Mouse (Mus musculus) right cerebral cortex, adult 2 months (tissue): ENCODE results near the gene Adamtsl5.
A peak's percentile ranks its signal among the peaks of the same experiment; 100 is the strongest.

ENCODE experiments used
- DNase-seq, 2 experiments: peaks; one replicate each; pipeline ENCODE4 v3.0.0; 2021 to 2022; ENCODE audit warnings: low spot score in 2 of 2

The Adamtsl5 gene

DNA sequence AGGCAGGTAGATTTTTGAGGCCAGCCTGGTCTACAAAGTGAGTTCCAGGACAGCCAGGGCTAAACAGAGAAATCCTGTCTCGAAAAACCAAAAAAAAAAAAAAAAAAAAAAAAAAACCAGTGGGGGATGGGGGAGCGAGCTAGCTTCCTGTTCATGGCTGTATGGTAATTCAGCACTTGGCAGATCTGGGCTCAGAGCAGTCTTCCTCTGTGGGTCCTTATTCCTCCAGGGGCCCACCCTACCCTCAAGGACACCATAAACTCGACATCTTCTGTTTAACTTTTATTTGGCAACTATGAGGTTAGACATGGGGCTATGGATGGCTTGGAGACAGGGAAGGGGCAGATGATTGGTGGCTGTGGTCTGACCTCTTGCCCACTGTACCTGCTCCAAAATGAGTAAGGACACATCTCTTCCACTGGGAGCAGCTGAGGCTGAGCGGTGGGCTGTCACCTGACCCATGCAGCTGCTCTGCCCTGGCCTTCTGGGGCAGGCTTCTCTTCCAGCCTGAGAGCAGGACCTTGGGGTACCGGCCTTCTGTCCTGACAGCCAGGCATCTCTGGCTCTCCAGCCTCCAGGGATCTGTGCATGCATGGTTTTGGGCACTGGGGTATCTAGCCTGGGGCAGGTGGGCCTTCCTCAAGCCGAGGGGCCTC lies 27.1 kb downstream of the Adamtsl5 start:
- DNase-seq, result no peak

DNA sequence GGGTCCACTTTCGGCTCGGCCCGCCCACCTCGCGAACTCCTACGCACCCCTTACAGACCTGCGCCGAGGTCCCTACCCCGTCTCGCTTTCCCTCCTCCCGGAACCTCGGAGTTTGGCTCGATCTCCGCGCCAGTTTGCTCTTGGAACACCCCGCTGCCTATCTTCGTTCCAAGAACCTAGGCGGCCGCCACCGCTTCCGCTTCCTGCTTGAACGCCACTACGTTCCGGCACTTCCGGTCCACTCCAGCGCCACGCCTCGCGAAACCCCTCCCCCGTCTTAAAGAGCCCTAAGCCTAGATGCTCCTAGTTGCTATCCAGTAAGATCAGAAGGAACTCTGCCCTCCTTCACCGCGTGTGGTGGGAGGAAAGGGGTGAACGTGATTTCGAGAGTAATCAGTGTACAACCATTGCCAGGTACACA lies 27.9 kb downstream of the Adamtsl5 start, which contains the start of gene 2310011J03Rik:
Gene 2310011J03Rik, minus strand, starts transcription at position 198 of the 421 bp plus-strand sequence.
- DNase-seq, result peak; percentile 94

- DNase-seq, result no peak
These were observed 31.2 kb downstream of the Adamtsl5 start for GRCm38 (mm10) chr10:80317011-80317410.

- no peak for DNase-seq
These were observed 31.8 kb downstream of the Adamtsl5 start for GRCm38 (mm10) chr10:80316359-80316781.

- peak in 1 of 2 experiments; percentile 5 for DNase-seq
These were observed 32.9 kb downstream of the Adamtsl5 start for GRCm38 (mm10) chr10:80315315-80315714.

GRCm38 (mm10) chr10:80314494-80315001 lies 33.7 kb downstream of the Adamtsl5 start:
- peak in 1 of 2 experiments; percentile 2 for DNase-seq

GRCm38 (mm10) chr10:80313627-80314201 lies 34.5 kb downstream of the Adamtsl5 start:
- peak in 1 of 2 experiments; percentile 12 for DNase-seq

DNA sequence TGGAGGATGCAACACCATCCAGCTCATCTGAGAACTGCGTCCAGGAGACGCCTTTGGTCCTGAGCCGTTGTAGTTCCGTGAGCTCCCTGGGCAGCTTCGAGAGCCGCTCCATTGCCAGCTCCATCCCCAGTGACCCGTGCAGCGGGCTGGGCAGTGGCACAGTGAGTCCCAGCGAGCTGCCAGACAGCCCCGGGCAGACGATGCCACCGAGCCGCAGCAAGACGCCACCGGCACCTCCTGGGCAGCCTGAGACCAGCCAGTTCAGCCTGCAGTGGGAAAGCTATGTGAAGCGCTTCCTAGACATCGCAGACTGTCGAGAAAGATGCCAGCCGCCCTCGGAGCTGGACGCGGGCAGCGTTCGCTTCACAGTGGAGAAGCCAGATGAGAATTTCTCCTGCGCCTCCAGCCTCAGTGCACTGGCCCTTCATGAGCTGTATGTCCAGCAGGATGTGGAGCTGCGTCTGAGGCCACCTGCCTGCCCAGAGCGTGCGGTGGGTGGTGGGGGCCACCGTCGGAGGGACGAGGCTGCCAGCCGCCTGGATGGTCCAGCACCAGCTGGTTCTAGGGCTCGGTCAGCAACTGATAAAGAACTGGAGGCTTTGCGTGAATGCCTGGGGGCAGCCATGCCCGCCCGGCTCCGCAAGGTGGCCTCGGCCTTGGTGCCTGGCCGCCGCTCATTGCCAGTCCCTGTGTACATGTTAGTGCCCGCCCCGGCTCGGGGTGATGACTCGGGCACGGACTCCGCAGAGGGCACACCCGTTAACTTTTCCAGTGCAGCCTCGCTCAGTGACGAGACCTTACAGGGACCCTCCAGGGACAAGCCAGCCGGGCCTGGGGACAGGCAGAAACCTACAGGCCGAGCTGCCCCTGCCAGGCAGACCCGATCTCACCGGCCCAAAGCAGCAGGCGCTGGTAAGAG lies 35.4 kb downstream of the Adamtsl5 start:
- no peak for DNase-seq

DNA sequence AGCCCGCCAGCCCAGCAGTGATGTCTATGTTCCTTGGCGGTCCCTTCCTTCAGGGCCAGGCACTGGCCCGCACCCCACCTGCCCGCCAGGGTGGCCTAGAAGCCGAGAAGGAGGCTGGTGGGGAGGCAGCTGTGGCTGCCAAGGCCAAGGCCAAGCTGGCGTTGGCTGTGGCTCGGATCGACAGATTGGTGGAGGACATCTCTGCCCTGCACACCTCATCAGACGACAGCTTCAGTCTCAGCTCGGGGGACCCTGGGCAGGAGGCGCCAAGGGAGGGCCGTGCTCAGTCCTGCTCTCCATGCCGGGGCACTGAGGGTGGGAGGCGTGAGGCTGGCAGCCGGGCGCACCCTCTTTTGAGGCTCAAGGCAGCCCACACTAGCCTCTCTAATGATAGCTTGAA lies 36.7 kb downstream of the Adamtsl5 start:
- no peak for DNase-seq

DNA sequence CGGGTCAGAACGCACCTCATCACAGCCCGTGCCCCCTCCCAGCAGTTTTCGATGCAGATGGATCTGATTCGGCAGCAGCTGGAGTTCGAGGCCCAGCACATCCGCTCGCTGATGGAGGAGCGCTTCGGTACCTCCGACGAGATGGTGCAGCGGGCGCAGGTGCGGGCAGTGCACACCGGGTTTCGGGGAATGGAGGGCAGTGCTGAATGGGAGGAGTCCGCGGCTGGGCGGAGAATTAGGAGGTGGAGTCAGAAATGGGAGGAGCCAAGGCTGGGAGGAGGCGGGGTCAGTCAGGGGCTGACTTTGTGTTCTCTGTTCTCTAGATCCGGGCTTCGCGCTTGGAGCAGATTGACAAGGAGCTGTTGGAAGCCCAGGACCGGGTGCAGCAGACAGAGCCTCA lies 43.4 kb downstream of the Adamtsl5 start:
- no peak for DNase-seq

DNA sequence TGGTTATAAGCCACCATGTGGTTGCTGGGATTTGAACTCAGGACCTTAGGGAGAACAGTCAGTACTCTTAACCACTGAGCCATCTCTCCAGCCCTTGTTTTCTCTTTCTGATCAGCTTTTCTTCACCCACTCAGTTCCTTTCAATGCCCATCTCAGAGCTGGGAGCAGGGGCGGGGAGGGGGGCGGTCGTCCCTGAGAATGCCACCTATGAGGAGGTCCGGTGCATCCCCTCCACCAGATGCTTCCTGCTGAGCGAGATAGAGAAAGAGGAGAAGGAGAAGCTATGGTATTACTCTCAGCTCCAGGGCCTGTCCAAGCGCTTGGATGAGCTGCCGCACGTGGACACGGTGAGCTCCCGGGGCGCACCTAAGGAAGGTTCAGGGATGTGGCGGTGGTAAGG lies 43.8 kb downstream of the Adamtsl5 start:
- no peak for DNase-seq

DNA sequence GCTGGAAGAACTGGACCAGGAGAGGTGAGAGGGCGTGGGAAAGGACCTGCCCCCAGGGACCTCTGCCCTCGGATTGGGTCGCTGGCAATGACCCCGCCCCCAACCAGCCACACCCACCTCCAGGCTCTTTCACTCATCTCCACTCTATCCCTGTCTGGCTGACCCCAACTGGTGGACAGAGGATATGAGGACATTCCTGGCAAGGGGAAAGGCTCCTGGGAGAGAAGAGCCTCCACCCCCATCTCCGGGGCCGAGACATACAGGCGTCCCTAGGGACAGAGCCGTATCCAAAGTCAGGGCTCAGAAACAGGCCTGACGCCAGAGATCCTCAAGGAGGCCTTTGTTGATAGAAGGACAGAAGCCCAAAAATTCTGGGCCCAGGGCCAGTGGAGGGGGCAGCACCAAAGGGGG lies 45.7 kb downstream of the Adamtsl5 start:
- DNase-seq, result no peak

- no peak for DNase-seq
These were observed 46.2 kb downstream of the Adamtsl5 start for GRCm38 (mm10) chr10:80302082-80302355.

DNA sequence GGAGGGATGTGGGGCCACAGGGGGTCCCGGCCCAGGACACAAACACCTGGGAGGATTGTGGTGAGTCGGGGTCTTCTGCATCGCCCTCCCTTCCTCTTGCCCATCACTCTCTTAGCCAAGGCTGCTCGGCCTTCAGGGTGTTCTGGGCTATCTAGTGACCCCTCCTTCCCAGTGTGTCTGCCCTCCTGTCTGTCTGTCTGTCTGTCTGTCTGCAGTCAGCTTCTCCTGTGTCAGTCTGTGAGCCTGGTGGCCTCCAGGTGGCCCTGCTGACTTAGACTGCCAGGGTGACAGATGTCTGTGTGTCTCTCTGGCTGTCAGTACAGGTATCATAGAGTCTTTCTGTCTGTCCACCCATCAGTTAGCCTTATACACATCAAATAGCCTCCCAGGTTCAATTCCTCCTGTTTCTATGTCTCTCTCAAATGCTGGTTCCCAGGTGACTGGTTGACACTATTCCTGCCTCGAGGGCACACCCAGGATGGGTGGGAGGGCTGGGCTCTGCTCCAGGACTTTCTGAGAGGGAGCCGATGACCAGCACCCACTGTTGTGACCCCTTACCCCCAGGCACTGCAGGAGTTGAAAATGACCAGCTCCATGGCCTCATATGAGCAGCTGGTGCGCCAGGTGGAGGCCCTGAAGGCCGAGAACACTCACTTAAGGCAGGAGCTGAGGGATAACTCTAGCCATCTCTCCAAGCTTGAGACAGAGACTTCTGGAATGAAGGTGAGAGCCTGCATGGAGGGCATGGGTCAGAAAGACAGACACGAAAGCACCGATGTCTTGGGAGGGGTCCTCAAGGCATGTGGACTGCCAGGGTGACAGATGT lies 46.7 kb downstream of the Adamtsl5 start:
- no peak for DNase-seq

DNA sequence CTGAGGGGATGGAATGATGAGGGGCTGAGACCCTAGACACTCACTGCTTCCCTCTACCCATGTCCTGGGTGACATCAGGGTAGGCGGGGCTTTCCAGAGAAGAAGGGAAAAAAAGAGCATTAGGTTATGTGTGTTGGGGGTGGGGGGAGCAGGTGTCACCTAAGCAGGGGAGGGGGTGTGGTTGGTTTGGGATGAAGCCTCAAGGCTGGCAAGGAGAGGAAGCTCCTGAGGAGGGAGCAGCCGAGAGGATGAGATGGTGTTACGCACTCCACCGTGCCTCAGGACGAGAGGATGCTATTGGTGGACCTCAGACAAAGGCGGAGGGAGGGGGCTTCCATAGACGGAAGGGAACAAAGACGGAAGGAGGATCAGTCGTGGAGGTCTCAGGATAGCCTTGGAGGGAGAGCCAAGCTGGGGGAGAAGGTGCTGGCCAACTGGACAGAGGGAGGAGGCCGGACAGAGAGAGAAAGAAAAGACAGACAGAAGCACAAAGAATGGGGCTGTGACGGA lies 47.5 kb downstream of the Adamtsl5 start:
- DNase-seq, result no peak

- DNase-seq, result no peak
These were observed 48.4 kb downstream of the Adamtsl5 start for GRCm38 (mm10) chr10:80299824-80300223.

DNA sequence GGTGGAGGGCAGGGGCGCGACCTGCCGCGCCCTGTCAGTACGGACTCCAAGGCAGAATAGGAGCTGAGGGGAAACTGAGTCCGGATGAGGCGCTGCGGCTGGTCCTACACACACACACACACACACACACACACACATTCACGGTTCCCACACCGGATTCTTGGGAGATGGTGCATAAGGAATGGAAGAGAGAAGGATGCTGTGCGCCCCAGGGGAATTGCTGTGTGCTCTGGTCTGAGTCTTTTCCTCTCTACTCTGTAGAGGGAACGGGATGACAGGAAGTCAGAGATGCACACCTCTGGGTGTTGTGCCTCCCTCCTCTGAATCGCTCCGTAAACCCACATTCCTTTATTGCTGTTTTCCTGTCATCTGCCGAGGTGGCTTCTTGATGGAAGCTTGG lies 48.9 kb downstream of the Adamtsl5 start:
- no peak for DNase-seq

DNA sequence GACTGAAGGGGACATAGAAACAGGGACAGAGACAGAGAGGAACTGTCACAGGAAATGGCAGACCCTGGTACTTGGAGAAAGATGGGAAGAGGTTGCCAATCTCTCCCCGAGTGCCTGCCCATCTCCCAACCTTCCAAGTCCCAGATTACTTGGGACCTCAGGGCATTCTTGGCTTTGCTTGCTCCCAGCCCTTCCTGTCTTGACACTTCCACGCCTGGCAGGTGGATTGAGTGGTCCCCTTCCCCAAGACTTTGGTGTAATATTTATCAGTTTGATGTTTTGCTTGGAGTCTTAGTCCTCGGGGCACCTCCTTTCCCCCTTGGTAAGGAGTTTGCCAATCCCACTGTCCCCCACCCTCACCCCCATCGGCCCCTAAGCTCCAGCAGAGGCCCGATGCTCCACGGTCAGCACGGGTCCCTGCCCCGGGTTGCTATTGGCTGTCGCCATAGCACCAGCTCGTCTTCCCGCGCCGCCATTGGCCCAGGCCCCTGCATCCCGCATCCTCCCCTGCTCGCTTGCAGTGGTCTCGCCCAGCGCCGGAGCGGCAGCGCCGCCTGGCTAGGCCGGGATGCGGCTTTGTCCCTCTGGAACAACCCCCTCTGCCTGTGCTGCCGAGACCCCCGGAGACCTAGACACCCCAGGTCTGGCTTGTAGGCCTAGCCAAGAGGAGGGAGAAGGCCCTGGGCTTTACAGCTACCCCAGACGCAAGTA lies 49.5 kb downstream of the Adamtsl5 start:
- peak; percentile 91 to 94 for DNase-seq

- no peak for DNase-seq
These were observed 50.6 kb downstream of the Adamtsl5 start for GRCm38 (mm10) chr10:80297526-80298133.

GRCm38 (mm10) chr10:80296824-80297223 lies 51.4 kb downstream of the Adamtsl5 start:
- no peak for DNase-seq
